Comparison of ENCODE assay signal across 19 mouse cellular contexts in the genomic region with DNA sequence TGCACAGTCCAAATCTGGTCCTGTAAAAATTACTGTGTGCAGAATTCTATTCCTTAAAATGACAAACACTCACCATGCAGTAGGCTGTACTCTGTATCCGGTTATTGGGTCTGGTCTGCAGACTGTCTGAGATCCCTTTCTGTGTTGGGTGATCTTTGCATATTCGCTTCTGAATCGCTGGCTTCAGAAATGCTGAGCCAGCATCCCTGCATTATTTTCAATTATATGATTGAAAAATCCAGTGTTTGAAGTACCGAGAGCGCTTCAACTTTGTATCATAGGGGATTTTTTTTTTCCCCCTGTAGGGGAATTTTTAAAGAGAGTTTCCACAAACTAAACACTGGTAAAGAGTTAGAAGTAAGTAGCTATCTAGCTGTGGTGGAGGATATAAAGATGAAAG. TPM values are rescaled to one million over a fixed set of nuclear protein-coding genes. Genes with fewer than 3 reads are reported as not detected.
A peak's percentile ranks its signal among the peaks of the same experiment; 100 is the strongest.
DNase-seq lines count a peak whose midpoint lies in the region; ATAC-seq and TF ChIP-seq lines count a peak whose summit lies in the region.
"Had no signal": no experiment of that assay in that cellular context is flagged by ENCODE, and none has a peak within 500 bp of the region (broad histone marks: within the 10 kb centered on the region; RNA-seq: fewer than 3 reads in every experiment).

No protein-coding gene starts in this region.

- H3K9me3 ChIP-seq in ES-E14 (ENCODE audit: control insufficient read depth, insufficient read depth, low read depth, low read length), result no peaks in the 10 kb centered on the region
- no peaks in the 10 kb centered on the region for H3K9me3 ChIP-seq in midbrain, embryonic 11.5 days (ENCODE audit: control insufficient read depth, low read length)
- H3K9me3 ChIP-seq: embryonic facial prominence, embryonic 10.5 days; embryonic facial prominence, embryonic 12.5 days; forebrain, embryonic 13.5 days; forebrain, embryonic 15.5 days had no signal

- H3K27ac ChIP-seq in ES-E14 (ENCODE audit: insufficient read depth, low read depth, low read length, poor library complexity, severe bottlenecking), result no peak overlapping the region
- no peak overlapping the region for H3K27ac ChIP-seq in midbrain, embryonic 11.5 days (ENCODE audit: low read depth, low read length)
- H3K27ac ChIP-seq: embryonic facial prominence, embryonic 10.5 days; embryonic facial prominence, embryonic 12.5 days; forebrain, embryonic 13.5 days; forebrain, embryonic 15.5 days had no signal

- peak; percentile 41 for ATAC-seq in CD4-positive, CD25-positive, alpha-beta regulatory T cell, adult 4 months
- ATAC-seq in inflammation-experienced regulatory T-cells, adult 6 months, result peak; percentile 70
- no peak for ATAC-seq in midbrain, embryonic 11.5 days (ENCODE audit: low FRiP score)
- ATAC-seq: forebrain, embryonic 13.5 days; forebrain, embryonic 15.5 days; forebrain, postnatal 0 days had no signal

- H3K4me2 ChIP-seq in midbrain, embryonic 11.5 days, result no peak overlapping the region
- H3K4me2 ChIP-seq: embryonic facial prominence, embryonic 12.5 days; forebrain, embryonic 13.5 days; forebrain, embryonic 15.5 days had no signal

- in situ Hi-C loops in ES-E14 (cut with MboI; ENCODE audit: low sequenced_read_pairs in 2 of 2, unreplicated experiment in 2 of 2), result no loop called here

- no peak overlapping the region for H3K4me3 ChIP-seq in ES-E14 (ENCODE audit: insufficient read depth in 1 of 2, low read depth in 1 of 2, low read length in 2 of 2, poor library complexity in 1 of 2, severe bottlenecking in 1 of 2)
- no peak overlapping the region for H3K4me3 ChIP-seq in midbrain, embryonic 11.5 days (ENCODE audit: low read depth, low read length)
- H3K4me3 ChIP-seq: embryonic facial prominence, embryonic 10.5 days; embryonic facial prominence, embryonic 12.5 days; forebrain, embryonic 13.5 days; forebrain, embryonic 15.5 days had no signal

- no peak overlapping the region for H3K9ac ChIP-seq in ES-E14 (ENCODE audit: insufficient read depth, low read depth, low read length, poor library complexity, severe bottlenecking)
- H3K9ac ChIP-seq in midbrain, embryonic 11.5 days (ENCODE audit: low read length), result no peak overlapping the region
- H3K9ac ChIP-seq: embryonic facial prominence, embryonic 12.5 days; forebrain, embryonic 13.5 days; forebrain, embryonic 15.5 days; forebrain, postnatal 0 days had no signal

- H3K27me3 ChIP-seq in midbrain, embryonic 11.5 days (ENCODE audit: control insufficient read depth, insufficient read depth, low read length), result no peaks in the 10 kb centered on the region
- H3K27me3 ChIP-seq: embryonic facial prominence, embryonic 12.5 days; forebrain, embryonic 13.5 days; forebrain, embryonic 15.5 days had no signal

- peaks cover 58% of the 10 kb centered on the region for H3K36me3 ChIP-seq in ES-E14 (ENCODE audit: control insufficient read depth, insufficient read depth, low read length, poor library complexity, severe bottlenecking)
- H3K36me3 ChIP-seq in midbrain, embryonic 11.5 days (ENCODE audit: control insufficient read depth, insufficient read depth, low read length), result peaks cover 45% of the 10 kb centered on the region

- no peak for DNase-seq in ES-E14 (ENCODE audit: low read depth, low spot score)
- no peak for DNase-seq in spleen, postnatal 10 days (ENCODE audit: low spot score in 2 of 2)
- no peak for DNase-seq in lung, postnatal 4 days
- no peak for DNase-seq in midbrain, embryonic 11.5 days (ENCODE audit: low spot score, missing footprints)
- DNase-seq: adrenal gland, adult 8-10 months; adrenal gland, postnatal 14 days; adrenal gland, postnatal 36 days; cerebellum, adult 11-12 months; cerebellum, adult 2 months; cerebellum, adult 9-10 months; cerebellum, postnatal 10 days; cerebellum, postnatal 25 days; forebrain, postnatal 0 days had no signal

- 95% methylated on average over 5 of the region's 5 CpGs for WGBS in midbrain, embryonic 11.5 days

- no peaks in the 10 kb centered on the region for H3K4me1 ChIP-seq in ES-E14 (ENCODE audit: control insufficient read depth in 2 of 2, insufficient read depth in 2 of 2, low read length in 2 of 2, poor library complexity in 1 of 2)
- H3K4me1 ChIP-seq in midbrain, embryonic 11.5 days (ENCODE audit: control insufficient read depth, insufficient read depth, low read length), result no peaks in the 10 kb centered on the region
- H3K4me1 ChIP-seq: embryonic facial prominence, embryonic 10.5 days; embryonic facial prominence, embryonic 12.5 days; forebrain, embryonic 13.5 days; forebrain, embryonic 15.5 days had no signal

TF ChIP-seq in ES-E14, 5 proteins besides CTCF, POLR2A, EP300 and RAD21:
- TF ChIP-seq MAFK (IDR thresholded peaks at IDR 0.05; ENCODE audit: insufficient read depth, low read depth, low read length) (peak; percentile 77), ZC3H11A (IDR thresholded peaks at IDR 0.05; ENCODE audit: borderline replicate concordance, low read depth, low read length) (no peak)
TF ChIP-seq in ES-E14: peak in this region for 1.

RNA-seq across cellular contexts. Expression of a gene that starts 32.0 kb away (rescaled TPM):
- polyA plus RNA-seq in CD4-positive, CD25-positive, alpha-beta regulatory T cell, adult 4 months (2017; shearing (Covaris generic)), result 1 to 10 TPM; 4.5 to 5.4 TPM
- 75.3 and 175 TPM in 2 replicates for total RNA-seq in ES-E14 (2012; rRNA removed)
- 10 to 100 TPM in 1 of 3 experiments, 1 to 10 TPM in 2; 6.4 to 12.7 (median 6.6) TPM for polyA plus RNA-seq in inflammation-experienced regulatory T-cells, adult 6 months (2017; shearing (Covaris generic))
- polyA plus RNA-seq in midbrain, embryonic 11.5 days (2014; fragmentation: Nextera tagmentation; extraction: Ambion mirVana), result 83.7 and 86.7 TPM in 2 replicates
